7 mouse cellular contexts compared by ENCODE assay signal in the genomic region with DNA sequence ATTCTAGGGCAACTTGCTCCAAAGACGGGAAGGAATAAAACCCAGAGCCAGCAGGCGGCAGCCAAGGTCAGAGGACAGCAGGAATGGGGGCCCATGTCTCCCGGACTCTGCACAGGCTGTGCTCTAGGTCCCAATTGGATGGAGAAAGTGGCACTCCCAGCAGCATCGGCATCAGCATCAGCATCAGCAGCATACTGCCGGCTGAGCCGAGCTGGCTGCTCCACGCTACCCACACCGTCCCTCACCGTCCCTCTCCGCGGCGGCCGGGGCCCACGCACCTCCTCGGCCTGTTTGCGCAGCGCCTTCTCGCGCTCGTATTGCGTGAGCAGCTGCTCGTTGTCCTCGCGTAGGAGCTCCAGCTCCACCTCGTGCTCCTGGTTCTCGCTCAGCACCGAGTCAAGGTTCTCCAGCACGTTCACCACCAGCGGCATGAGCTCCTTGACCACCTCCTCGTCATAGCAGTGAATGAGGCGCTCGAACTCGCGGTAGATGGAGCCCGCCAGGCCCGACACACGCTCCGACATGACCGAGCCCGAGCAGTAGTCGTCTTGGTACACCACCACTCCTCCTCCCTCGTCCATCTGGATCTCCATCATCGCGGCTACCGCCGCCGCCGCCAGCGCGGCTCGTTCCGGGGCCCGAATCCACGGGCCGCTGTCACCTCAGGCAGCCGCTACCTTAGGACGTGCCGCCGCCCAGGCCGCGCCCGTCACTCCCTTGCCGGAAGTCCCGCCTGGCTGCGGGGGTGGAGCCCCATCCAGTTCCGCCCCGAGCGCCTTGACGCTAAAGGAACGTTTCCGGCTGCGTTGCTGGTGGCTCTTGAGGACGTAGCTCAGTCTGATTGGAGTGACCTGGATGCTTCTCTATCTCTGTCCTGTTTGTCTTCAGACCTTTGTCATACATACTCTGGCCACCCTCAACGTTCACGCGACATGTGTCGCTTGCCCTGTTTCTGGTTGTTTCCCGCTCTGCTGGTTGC. TPM values are rescaled to one million over a fixed set of nuclear protein-coding genes. Genes with fewer than 3 reads are reported as not detected.
DNase-seq lines count a peak whose midpoint lies in the region; ATAC-seq lines count a peak whose summit lies in the region.

A gene (minus strand): TSS at position 719 of the 979 bp plus-strand sequence.

- peak; percentile 98 for DNase-seq in adrenal gland, postnatal 14 days
- DNase-seq in embryonic facial prominence, embryonic 11.5 days (ENCODE audit: low spot score): peak; percentile 96
- peak; percentile 99 for DNase-seq in heart, adult 11 months
- peak; percentile 96 for DNase-seq in kidney, adult 18-20 months
- peak; percentile 95 for DNase-seq in limb, embryonic 11.5 days (ENCODE audit: low spot score)
- peak; percentile 97 for DNase-seq in midbrain, embryonic 14.5 days
- DNase-seq in spleen, adult 18-20 months: peak; percentile 88 to 96

- peak within 1 kb of the TSS; percentile 47; the same call in 1 of the 2 replicates for H3K27ac ChIP-seq in embryonic facial prominence, embryonic 11.5 days (replicated peaks; ENCODE audit: low read depth, low read length)
- no peak within 1 kb of the TSS; the same call in 1 of the 2 replicates for H3K27ac ChIP-seq in limb, embryonic 11.5 days (replicated peaks; ENCODE audit: low read depth, low read length)
- peak within 1 kb of the TSS; percentile 92 for H3K27ac ChIP-seq in midbrain, embryonic 14.5 days (replicated peaks; ENCODE audit: low read depth, low read length)

- no peaks in the 10 kb centered on the region for H3K36me3 ChIP-seq in embryonic facial prominence, embryonic 11.5 days (replicated peaks; ENCODE audit: control insufficient read depth, insufficient read depth, low read depth, low read length)
- no peaks in the 10 kb centered on the region for H3K36me3 ChIP-seq in limb, embryonic 11.5 days (ENCODE audit: control insufficient read depth, insufficient read depth, low read length)
- H3K36me3 ChIP-seq in midbrain, embryonic 14.5 days (ENCODE audit: control insufficient read depth, insufficient read depth, low read length): peaks cover 14% of the 10 kb centered on the region

- ATAC-seq in embryonic facial prominence, embryonic 11.5 days (replicated peaks; ENCODE audit: insufficient number of reproducible peaks, low FRiP score, low TSS enrichment, low read depth): peak; percentile 96
- peak; percentile 94 for ATAC-seq in limb, embryonic 11.5 days (ENCODE audit: insufficient number of reproducible peaks, low FRiP score, low TSS enrichment, low read depth)
- ATAC-seq in midbrain, embryonic 14.5 days (ENCODE audit: low FRiP score, low TSS enrichment): peak; percentile 97

- H3K9ac ChIP-seq in embryonic facial prominence, embryonic 11.5 days (replicated peaks; ENCODE audit: low read length): peak within 1 kb of the TSS; percentile 88
- peak within 1 kb of the TSS; percentile 77 for H3K9ac ChIP-seq in limb, embryonic 11.5 days (ENCODE audit: low read length)
- peak within 1 kb of the TSS; percentile 93 for H3K9ac ChIP-seq in midbrain, embryonic 14.5 days (replicated peaks; ENCODE audit: low read length)

- peak within 1 kb of the TSS; percentile 95 for H3K4me3 ChIP-seq in embryonic facial prominence, embryonic 11.5 days (ENCODE audit: low read depth, low read length)
- H3K4me3 ChIP-seq in limb, embryonic 11.5 days (ENCODE audit: low read depth, low read length): peak within 1 kb of the TSS; percentile 93
- peak within 1 kb of the TSS; percentile 91 for H3K4me3 ChIP-seq in midbrain, embryonic 14.5 days (replicated peaks; ENCODE audit: low read depth, low read length)

- WGBS in embryonic facial prominence, embryonic 11.5 days: under 1% methylated on average over 78 of the region's 78 CpGs
- WGBS in limb, embryonic 11.5 days: under 1% methylated on average over 78 of the region's 78 CpGs
- WGBS in midbrain, embryonic 14.5 days: under 1% methylated on average over 78 of the region's 78 CpGs

- peak within 1 kb of the TSS; percentile 78 for H3K4me2 ChIP-seq in embryonic facial prominence, embryonic 11.5 days (ENCODE audit: low read depth, low read length)
- peak within 1 kb of the TSS; percentile 69 for H3K4me2 ChIP-seq in limb, embryonic 11.5 days (ENCODE audit: low read depth, severe bottlenecking)
- H3K4me2 ChIP-seq in midbrain, embryonic 14.5 days (ENCODE audit: low read length): peak within 1 kb of the TSS; percentile 61

- H3K4me1 ChIP-seq in embryonic facial prominence, embryonic 11.5 days (ENCODE audit: control insufficient read depth, insufficient read depth, low read length): no peaks in the 10 kb centered on the region; the same call in 1 of the 2 replicates
- H3K4me1 ChIP-seq in limb, embryonic 11.5 days (ENCODE audit: control insufficient read depth, insufficient read depth, low read length): peaks cover 8% of the 10 kb centered on the region
- H3K4me1 ChIP-seq in midbrain, embryonic 14.5 days (ENCODE audit: control insufficient read depth, insufficient read depth, low read length): peaks cover 20% of the 10 kb centered on the region

- no peaks in the 10 kb centered on the region for H3K27me3 ChIP-seq in embryonic facial prominence, embryonic 11.5 days (ENCODE audit: control insufficient read depth, insufficient read depth, low read length)
- no peaks in the 10 kb centered on the region for H3K27me3 ChIP-seq in limb, embryonic 11.5 days (ENCODE audit: control insufficient read depth, insufficient read depth, low read length)
- no peaks in the 10 kb centered on the region for H3K27me3 ChIP-seq in midbrain, embryonic 14.5 days (ENCODE audit: control insufficient read depth, insufficient read depth, low read length)

- no peaks in the 10 kb centered on the region for H3K9me3 ChIP-seq in embryonic facial prominence, embryonic 11.5 days (replicated peaks; ENCODE audit: control insufficient read depth, low read length)
- H3K9me3 ChIP-seq in limb, embryonic 11.5 days (ENCODE audit: control insufficient read depth, low read length): no peaks in the 10 kb centered on the region
- H3K9me3 ChIP-seq in midbrain, embryonic 14.5 days (ENCODE audit: control insufficient read depth, low read length): no peaks in the 10 kb centered on the region

RNA-seq across cellular contexts. Expression of the gene that starts here (rescaled TPM):
- total RNA-seq in adrenal gland, postnatal 14 days (2021): 84.3 and 111 TPM in 2 replicates
- 22.9 and 26.2 TPM in 2 replicates for polyA plus RNA-seq in embryonic facial prominence, embryonic 11.5 days (2014; fragmentation: Nextera tagmentation; extraction: Ambion mirVana)
- 31.0 and 32.0 TPM in 2 replicates for polyA plus RNA-seq in limb, embryonic 11.5 days (2014; fragmentation: Nextera tagmentation; extraction: Ambion mirVana)
- 83.3 and 86.1 TPM in 2 replicates for polyA plus RNA-seq in midbrain, embryonic 14.5 days (2014; fragmentation: Nextera tagmentation; extraction: Ambion mirVana)
